Mouse (Mus musculus) liver (tissue): ENCODE results near the gene Mcfd2.

Experiments used
- DNase-seq: peaks from one replicate; pipeline ENCODE4 v3.0.0-alpha.2; 2020; ENCODE audit warnings: mixed read lengths

The Mcfd2 gene

DNA sequence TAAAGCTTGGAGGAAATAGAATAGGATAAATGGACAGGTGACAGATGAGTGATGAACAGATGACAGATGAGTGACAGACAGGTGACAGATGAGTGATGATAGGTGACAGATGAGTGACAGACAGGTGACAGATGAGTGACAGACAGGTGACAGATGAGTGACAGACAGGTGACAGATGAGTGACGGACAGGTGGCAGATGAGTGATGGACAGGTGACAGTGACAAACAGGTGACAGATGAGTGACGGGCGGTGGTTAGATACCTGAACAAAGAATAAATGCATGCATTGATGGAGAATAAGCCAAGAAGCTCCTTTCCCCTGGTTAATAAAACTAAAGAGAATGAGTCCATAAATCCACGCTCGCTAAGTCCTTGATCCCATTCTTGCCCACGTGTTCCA lies 30.7 kb downstream of the Mcfd2 start:
- no peak for DNase-seq

DNA sequence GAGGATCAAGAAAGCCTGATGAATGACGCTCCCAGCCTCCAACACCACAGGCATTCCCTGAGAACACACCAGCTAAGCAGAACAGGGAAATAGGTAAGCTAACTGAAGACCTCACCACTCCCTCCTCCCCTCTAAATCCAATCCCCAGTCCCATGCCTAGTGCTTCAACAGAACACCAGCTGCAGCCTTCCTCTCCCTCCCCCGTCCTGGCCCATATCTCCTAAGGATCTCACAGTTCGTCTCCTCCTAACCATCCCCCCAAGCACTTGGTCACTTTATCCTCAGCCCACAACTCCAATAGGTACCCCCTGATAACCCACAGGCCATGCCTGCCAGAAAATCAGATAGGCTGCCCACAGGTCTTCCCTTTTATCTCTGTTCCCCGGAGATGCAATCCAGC lies 37.9 kb downstream of the Mcfd2 start:
- no peak for DNase-seq

DNA sequence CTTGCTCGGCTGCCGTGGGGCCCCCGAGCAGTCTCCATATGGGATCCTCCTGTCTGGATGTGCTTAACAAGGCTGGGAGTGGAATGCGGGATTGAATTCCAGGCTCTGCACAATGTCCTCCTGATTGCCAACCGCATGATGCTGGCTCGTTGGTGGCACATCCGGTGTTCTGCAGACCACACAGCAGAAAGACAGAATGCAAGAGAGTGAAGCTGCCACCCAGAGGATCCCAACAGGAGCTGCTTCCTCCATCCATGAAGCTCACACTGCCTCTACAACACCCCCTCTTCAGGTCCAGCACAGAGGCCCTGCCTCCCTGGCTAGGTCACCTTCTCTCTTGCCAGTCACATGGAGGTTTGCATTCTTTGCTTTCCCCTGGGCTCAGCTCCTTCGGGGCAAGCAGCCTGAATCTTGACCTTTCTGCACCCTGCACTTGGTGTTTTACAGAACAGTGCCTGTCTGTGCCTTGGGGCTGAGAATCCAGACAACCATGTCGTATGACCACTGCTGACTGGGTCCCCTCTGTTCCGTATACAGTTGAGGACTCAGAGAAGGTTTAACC lies 39.6 kb downstream of the Mcfd2 start:
- no peak for DNase-seq

DNA sequence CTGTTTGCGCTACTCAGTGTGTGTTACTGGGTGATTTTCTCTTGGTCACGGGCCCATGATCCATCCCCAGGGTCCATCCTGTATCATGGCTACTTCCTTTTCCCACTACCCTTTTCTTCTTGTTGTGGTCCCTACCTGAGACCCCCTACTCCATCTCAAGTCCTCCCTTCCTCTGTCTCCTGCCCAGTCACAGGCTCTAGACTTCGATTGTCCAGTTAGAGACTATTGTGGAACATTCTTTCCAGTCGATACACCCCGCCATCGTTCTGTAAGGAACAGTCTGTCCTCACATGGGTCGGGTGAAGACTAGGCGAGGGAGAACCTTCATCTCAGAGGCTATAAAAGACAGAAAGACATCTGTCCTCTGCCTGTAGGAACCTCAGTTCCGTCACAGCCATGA lies 40.4 kb downstream of the Mcfd2 start:
- DNase-seq, result no peak

DNA sequence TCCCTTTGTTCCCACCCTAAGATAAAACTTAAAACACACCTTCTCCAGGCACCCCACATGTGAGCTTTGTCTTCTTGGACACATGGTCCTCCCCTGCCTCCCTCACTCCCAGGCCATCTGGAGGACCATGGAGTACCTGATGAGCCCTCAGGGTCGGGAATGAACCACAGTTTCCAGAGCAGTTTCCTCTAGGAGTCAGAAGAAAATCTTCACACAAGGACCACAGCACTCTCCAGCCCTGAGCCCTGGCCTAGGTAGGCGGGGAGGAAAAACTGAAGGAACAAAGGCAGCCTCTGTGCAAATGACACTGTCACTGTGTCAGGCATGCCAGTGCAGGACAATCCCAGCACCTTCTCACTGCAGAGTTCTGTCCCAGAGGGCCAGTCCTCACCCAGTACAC lies 41.3 kb downstream of the Mcfd2 start:
- no peak for DNase-seq

DNA sequence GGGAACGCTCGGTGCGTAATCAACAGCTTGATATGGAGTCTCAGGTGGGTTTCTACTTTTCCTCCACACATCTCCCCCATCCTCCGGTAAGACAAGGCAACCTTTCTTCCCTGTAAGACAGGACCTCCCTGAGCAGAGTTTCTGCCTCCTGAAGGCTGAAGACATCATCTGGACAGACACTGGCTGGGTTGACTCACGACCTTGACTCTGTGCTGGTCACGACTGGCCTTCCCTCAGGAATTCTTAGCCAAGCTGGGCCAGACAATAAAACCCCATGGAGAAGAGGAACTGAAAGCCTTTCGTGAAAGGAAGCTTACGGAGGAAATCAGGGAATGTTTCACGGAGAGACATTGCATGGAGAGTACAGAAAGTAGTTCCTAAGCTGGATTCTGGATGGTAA lies 46.3 kb downstream of the Mcfd2 start:
- DNase-seq, result no peak

DNA sequence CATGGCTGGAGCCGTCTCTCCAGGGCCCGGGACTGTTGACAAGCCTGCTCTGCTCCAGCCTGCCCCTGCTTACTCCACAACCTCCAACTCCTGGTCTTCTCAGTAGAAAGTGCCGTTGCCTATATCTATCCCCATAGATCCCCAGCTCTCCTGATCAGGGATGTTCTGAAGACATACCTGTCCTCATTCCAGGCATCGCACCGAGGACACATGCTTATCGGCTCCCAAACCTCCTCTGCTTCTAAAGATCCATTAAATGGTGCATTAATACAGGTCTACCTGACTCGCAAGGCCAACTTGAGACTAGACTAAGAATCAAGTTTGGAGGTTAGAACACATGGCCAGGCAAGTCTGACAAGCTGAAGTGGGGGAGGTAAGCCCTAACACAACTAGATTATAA lies 51.2 kb downstream of the Mcfd2 start:
- no peak for DNase-seq

DNA sequence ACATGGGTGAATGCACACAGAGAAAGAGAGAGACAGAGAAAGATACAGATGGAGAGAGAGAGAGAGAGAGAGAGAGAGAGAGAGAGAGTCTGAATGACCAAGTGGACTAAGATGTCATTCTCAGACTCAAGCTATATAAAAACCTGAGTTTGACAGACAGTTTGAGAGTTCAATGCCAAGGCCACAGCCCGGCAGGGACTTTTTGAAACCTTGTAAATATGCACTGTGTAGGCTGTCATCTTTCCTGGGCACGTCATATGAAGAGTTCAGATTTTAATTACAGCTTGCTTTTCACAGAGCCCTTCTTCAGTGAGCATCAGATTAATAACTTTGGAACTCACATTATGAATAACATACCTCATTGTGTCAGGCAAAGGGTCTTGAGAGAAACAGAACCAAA lies 55.2 kb downstream of the Mcfd2 start:
- no peak for DNase-seq

DNA sequence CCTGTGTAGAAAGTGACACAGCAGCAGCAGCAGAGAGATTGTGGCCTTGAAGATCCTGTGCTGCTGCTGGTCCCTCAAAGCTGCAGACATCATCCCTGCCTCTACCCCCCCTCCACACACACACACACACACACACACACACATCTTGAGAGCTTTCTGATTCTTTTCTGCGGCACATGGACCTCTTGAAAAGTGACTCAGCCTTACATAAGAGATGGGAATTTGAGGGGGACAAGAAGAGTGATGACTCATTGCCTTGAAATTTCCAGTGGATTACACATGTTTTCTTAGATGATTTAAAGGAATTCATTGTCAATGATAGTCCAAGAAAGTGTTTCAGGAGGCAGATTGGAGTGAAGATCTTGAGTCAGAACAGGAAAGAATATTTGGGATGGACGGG lies 58.9 kb downstream of the Mcfd2 start:
- no peak for DNase-seq
